Mouse (Mus musculus): Measurements from ENCODE around the gene Celf2. TPM values are rescaled to one million over a fixed set of nuclear protein-coding genes. Genes with fewer than 3 reads are reported as not detected.

Gene Celf2
- polyA plus RNA-seq, 1 experiment from 2014 or later: 59.8 TPM

GRCm38 (mm10) chr2:6556913-6557312 is 952.5 kb downstream of the Celf2 start:
- Histone ChIP-seq H3K27me3 (ENCODE audit: control insufficient read depth, insufficient read depth, low read length) (no peaks in the 10 kb centered on the region), H3K9me3 (ENCODE audit: control insufficient read depth, low read depth, low read length) (no peaks in the 10 kb centered on the region), H3K27ac (ENCODE audit: low read length) (no peak overlapping the region), H3K36me3 (ENCODE audit: control insufficient read depth, insufficient read depth, low read length) (no peaks in the 10 kb centered on the region), H3K4me1 (ENCODE audit: control insufficient read depth, insufficient read depth, low read length) (no peaks in the 10 kb centered on the region), H3K4me3 (ENCODE audit: low read depth, low read length) (no peak overlapping the region), H3K9ac (replicated peaks; ENCODE audit: low read depth, low read length) (no peak overlapping the region), H3K4me2 (replicated peaks; ENCODE audit: low read depth, low read length) (no peak overlapping the region)
- WGBS: 88% methylated on average over 2 of the region's 2 CpGs
- ATAC-seq (ENCODE audit: insufficient number of reproducible peaks, insufficient read depth, low FRiP score, low read depth): no peak

DNA sequence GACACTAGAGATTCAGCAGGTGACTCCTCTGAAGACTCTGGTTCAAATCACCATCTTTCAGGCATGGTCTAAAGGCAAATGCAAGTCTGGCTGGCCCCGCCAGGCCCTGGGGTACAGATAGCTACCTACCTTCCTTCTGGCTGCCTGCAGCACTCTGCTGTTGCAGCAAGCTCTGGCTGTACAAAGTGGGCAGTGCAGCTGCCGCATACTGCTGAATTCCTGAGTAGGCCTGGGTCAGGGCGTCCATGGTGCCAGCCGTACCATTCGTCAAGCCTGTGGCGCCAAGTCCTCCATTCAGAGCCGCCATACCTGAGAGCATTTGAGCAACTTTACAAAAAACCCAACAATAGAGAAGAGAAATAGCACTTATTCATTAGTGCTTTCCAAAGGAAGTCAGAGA is 955.7 kb downstream of the Celf2 start:
- no peak for ATAC-seq (ENCODE audit: insufficient number of reproducible peaks, insufficient read depth, low FRiP score, low read depth)
- Histone ChIP-seq H3K9ac (replicated peaks; ENCODE audit: low read depth, low read length) (no peak overlapping the region), H3K27me3 (ENCODE audit: control insufficient read depth, insufficient read depth, low read length) (no peaks in the 10 kb centered on the region), H3K4me1 (ENCODE audit: control insufficient read depth, insufficient read depth, low read length) (no peaks in the 10 kb centered on the region), H3K36me3 (ENCODE audit: control insufficient read depth, insufficient read depth, low read length) (no peaks in the 10 kb centered on the region), H3K4me2 (replicated peaks; ENCODE audit: low read depth, low read length) (no peak overlapping the region), H3K27ac (ENCODE audit: low read length) (no peak overlapping the region), H3K4me3 (ENCODE audit: low read depth, low read length) (no peak overlapping the region), H3K9me3 (ENCODE audit: control insufficient read depth, low read depth, low read length) (no peaks in the 10 kb centered on the region)
- WGBS: 78% methylated on average over 7 of the region's 7 CpGs

DNA sequence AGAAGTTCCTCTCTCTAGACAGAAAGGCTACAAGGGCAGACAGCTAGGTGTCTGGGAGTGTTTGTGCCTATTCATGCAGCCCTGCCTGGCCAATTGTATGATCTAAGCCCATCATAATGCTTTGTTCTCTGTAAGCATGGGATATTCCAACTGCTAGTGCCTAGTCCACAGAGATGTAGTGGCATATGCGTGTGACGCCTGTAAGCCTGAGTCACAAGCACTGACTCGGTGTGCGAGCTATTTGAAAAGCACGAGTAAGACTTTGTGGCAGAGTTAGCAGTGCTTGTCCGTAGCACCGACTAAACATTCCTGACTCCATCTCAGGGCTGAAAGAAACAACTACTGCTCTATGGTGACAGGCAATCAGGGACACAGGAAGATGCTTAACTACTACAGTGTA is 960.1 kb downstream of the Celf2 start:
- Histone ChIP-seq H3K27me3 (ENCODE audit: control insufficient read depth, insufficient read depth, low read length) (no peaks in the 10 kb centered on the region), H3K4me3 (ENCODE audit: low read depth, low read length) (no peak overlapping the region), H3K27ac (ENCODE audit: low read length) (no peak overlapping the region), H3K4me2 (replicated peaks; ENCODE audit: low read depth, low read length) (no peak overlapping the region), H3K9ac (replicated peaks; ENCODE audit: low read depth, low read length) (no peak overlapping the region), H3K4me1 (ENCODE audit: control insufficient read depth, insufficient read depth, low read length) (no peaks in the 10 kb centered on the region), H3K9me3 (ENCODE audit: control insufficient read depth, low read depth, low read length) (no peaks in the 10 kb centered on the region), H3K36me3 (ENCODE audit: control insufficient read depth, insufficient read depth, low read length) (no peaks in the 10 kb centered on the region)
- ATAC-seq (ENCODE audit: insufficient number of reproducible peaks, insufficient read depth, low FRiP score, low read depth): no peak
- 90% methylated on average over 7 of the region's 7 CpGs for WGBS

GRCm38 (mm10) chr2:6547139-6547664 is 962.2 kb downstream of the Celf2 start:
- no peaks in the 10 kb centered on the region for H3K9me3 ChIP-seq (ENCODE audit: control insufficient read depth, low read depth, low read length)
- H3K36me3 ChIP-seq (ENCODE audit: control insufficient read depth, insufficient read depth, low read length): no peaks in the 10 kb centered on the region
- no peak overlapping the region for H3K9ac ChIP-seq (replicated peaks; ENCODE audit: low read depth, low read length)
- H3K27me3 ChIP-seq (ENCODE audit: control insufficient read depth, insufficient read depth, low read length): no peaks in the 10 kb centered on the region
- peak; percentile 72 for ATAC-seq (ENCODE audit: insufficient number of reproducible peaks, insufficient read depth, low FRiP score, low read depth)
- H3K4me3 ChIP-seq (ENCODE audit: low read depth, low read length): no peak overlapping the region
- H3K4me1 ChIP-seq (ENCODE audit: control insufficient read depth, insufficient read depth, low read length): no peaks in the 10 kb centered on the region
- no peak overlapping the region for H3K4me2 ChIP-seq (replicated peaks; ENCODE audit: low read depth, low read length)
- 56% methylated on average over 9 of the region's 9 CpGs for WGBS
- no peak overlapping the region for H3K27ac ChIP-seq (ENCODE audit: low read length)

- H3K9me3 ChIP-seq (ENCODE audit: control insufficient read depth, low read depth, low read length): no peaks in the 10 kb centered on the region
- no peak overlapping the region for H3K27ac ChIP-seq (ENCODE audit: low read length)
- no peak overlapping the region for H3K4me2 ChIP-seq (replicated peaks; ENCODE audit: low read depth, low read length)
- no peaks in the 10 kb centered on the region for H3K36me3 ChIP-seq (ENCODE audit: control insufficient read depth, insufficient read depth, low read length)
- H3K27me3 ChIP-seq (ENCODE audit: control insufficient read depth, insufficient read depth, low read length): no peaks in the 10 kb centered on the region
- WGBS: 67% methylated on average over 14 of the region's 14 CpGs
- no peaks in the 10 kb centered on the region for H3K4me1 ChIP-seq (ENCODE audit: control insufficient read depth, insufficient read depth, low read length)
- no peak overlapping the region for H3K9ac ChIP-seq (replicated peaks; ENCODE audit: low read depth, low read length)
- no peak for ATAC-seq (ENCODE audit: insufficient number of reproducible peaks, insufficient read depth, low FRiP score, low read depth)
- no peak overlapping the region for H3K4me3 ChIP-seq (ENCODE audit: low read depth, low read length)
Observed at GRCm38 (mm10) chr2:6546462-6547138, 962.8 kb downstream of the Celf2 start.

- no peaks in the 10 kb centered on the region for H3K36me3 ChIP-seq (ENCODE audit: control insufficient read depth, insufficient read depth, low read length)
- H3K9me3 ChIP-seq (ENCODE audit: control insufficient read depth, low read depth, low read length): no peaks in the 10 kb centered on the region
- no peak overlapping the region for H3K4me3 ChIP-seq (ENCODE audit: low read depth, low read length)
- no peak overlapping the region for H3K27ac ChIP-seq (ENCODE audit: low read length)
- ATAC-seq (ENCODE audit: insufficient number of reproducible peaks, insufficient read depth, low FRiP score, low read depth): no peak
- WGBS: 81% methylated on average over 10 of the region's 10 CpGs
- no peak overlapping the region for H3K9ac ChIP-seq (replicated peaks; ENCODE audit: low read depth, low read length)
- peaks cover 3% of the 10 kb centered on the region; the same call in 1 of the 2 replicates for H3K4me1 ChIP-seq (ENCODE audit: control insufficient read depth, insufficient read depth, low read length)
- H3K4me2 ChIP-seq (replicated peaks; ENCODE audit: low read depth, low read length): no peak overlapping the region
- H3K27me3 ChIP-seq (ENCODE audit: control insufficient read depth, insufficient read depth, low read length): no peaks in the 10 kb centered on the region
Observed at GRCm38 (mm10) chr2:6545127-6545931, 964.0 kb downstream of the Celf2 start.

DNA sequence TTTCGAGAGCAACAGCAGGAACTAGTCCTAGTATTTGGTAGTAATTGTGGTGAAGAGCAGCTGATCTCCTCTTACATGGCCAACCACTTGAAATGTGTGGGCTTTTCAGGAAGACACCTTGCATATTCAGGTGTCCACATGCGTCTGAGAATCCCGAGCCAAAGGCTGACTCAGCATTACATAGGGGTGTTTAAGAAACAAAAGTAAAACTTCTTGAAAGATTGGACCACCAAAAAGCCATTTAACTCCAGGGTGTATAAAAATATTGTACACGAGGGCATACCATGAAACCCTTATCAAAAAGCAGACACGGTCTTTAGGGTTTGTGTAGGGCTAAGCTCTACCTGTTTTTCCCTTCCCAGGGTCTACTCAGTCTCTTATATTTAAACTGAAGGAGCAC is 965.7 kb downstream of the Celf2 start:
- Histone ChIP-seq H3K27ac (ENCODE audit: low read length) (no peak overlapping the region), H3K36me3 (ENCODE audit: control insufficient read depth, insufficient read depth, low read length) (no peaks in the 10 kb centered on the region), H3K9ac (replicated peaks; ENCODE audit: low read depth, low read length) (no peak overlapping the region), H3K4me3 (ENCODE audit: low read depth, low read length) (no peak overlapping the region), H3K4me2 (replicated peaks; ENCODE audit: low read depth, low read length) (no peak overlapping the region), H3K9me3 (ENCODE audit: control insufficient read depth, low read depth, low read length) (no peaks in the 10 kb centered on the region), H3K27me3 (ENCODE audit: control insufficient read depth, insufficient read depth, low read length) (no peaks in the 10 kb centered on the region), H3K4me1 (ENCODE audit: control insufficient read depth, insufficient read depth, low read length) (peaks cover 3% of the 10 kb centered on the region; the same call in 1 of the 2 replicates)
- ATAC-seq (ENCODE audit: insufficient number of reproducible peaks, insufficient read depth, low FRiP score, low read depth): no peak
- 85% methylated on average over 5 of the region's 5 CpGs for WGBS

- Histone ChIP-seq H3K9me3 (ENCODE audit: control insufficient read depth, low read depth, low read length) (no peaks in the 10 kb centered on the region), H3K36me3 (ENCODE audit: control insufficient read depth, insufficient read depth, low read length) (no peaks in the 10 kb centered on the region), H3K4me1 (ENCODE audit: control insufficient read depth, insufficient read depth, low read length) (peaks cover 3% of the 10 kb centered on the region; the same call in 1 of the 2 replicates), H3K4me3 (ENCODE audit: low read depth, low read length) (no peak overlapping the region), H3K27me3 (ENCODE audit: control insufficient read depth, insufficient read depth, low read length) (no peaks in the 10 kb centered on the region), H3K9ac (replicated peaks; ENCODE audit: low read depth, low read length) (no peak overlapping the region), H3K27ac (ENCODE audit: low read length) (no peak overlapping the region), H3K4me2 (replicated peaks; ENCODE audit: low read depth, low read length) (no peak overlapping the region)
- 89% methylated on average over 12 of the region's 12 CpGs for WGBS
- ATAC-seq (ENCODE audit: insufficient number of reproducible peaks, insufficient read depth, low FRiP score, low read depth): no peak
Observed at GRCm38 (mm10) chr2:6542556-6543180, 966.7 kb downstream of the Celf2 start.
